Mouse (Mus musculus) MEL (cell line): ENCODE results near the gene Dhdh. TPM values are rescaled to one million over a fixed set of nuclear protein-coding genes. Genes with fewer than 3 reads are reported as not detected.

Experiments
- DNase-seq: peaks from one replicate; pipeline ENCODE4 v3.0.0; 2011; ENCODE audit warnings: low read depth, low spot score
- H3K27ac ChIP-seq: 2 replicates; pipeline ENCODE4 v1.5.1; 2012; ENCODE audit warnings: low read depth, mild to moderate bottlenecking, control low read depth, low read length, moderate library complexity; ENCODE audit not compliant: control insufficient read depth
- H3K27me3 ChIP-seq, 2 experiments: fragments of 150-350 bp in 1 of 2; sonication (generic) in 1 of 2; 2 replicates each; pipeline ENCODE4 v1.6.1; 2012; ENCODE audit warnings: low read length in 2 of 2, mild to moderate bottlenecking in 2 of 2, improper control_type of control experiment in 1 of 2, moderate library complexity in 1 of 2; ENCODE audit not compliant: insufficient read depth in 2 of 2, control insufficient read depth in 1 of 2
- H3K36me3 ChIP-seq, 2 experiments: 2 replicates each; pipeline ENCODE4 v1.6.1; 2012 to 2014; ENCODE audit warnings: low read length in 2 of 2, improper control_type of control experiment in 1 of 2, inconsistent platforms in 1 of 2, mild to moderate bottlenecking in 1 of 2; ENCODE audit not compliant: insufficient read depth in 2 of 2, control insufficient read depth in 1 of 2
- H3K4me1 ChIP-seq, 2 experiments: fragments of 150-350 bp in 1 of 2; sonication (generic) in 1 of 2; 2 replicates each; pipeline ENCODE4 v1.6.1; 2012; ENCODE audit warnings: low read length in 2 of 2, improper control_type of control experiment in 1 of 2, mild to moderate bottlenecking in 1 of 2; ENCODE audit not compliant: insufficient read depth in 2 of 2, control insufficient read depth in 1 of 2
- H3K4me3 ChIP-seq, 2 experiments: fragments of 150-350 bp in 1 of 2; sonication (generic) in 1 of 2; 2 replicates each; pipeline ENCODE4 v1.5.1; 2012; ENCODE audit warnings: low read depth in 2 of 2, low read length in 2 of 2, mild to moderate bottlenecking in 2 of 2, moderate library complexity in 2 of 2, control low read depth in 1 of 2, improper control_type of control experiment in 1 of 2; ENCODE audit not compliant: control insufficient read depth in 1 of 2, insufficient read depth in 1 of 2
- H3K79me2 ChIP-seq: 2 replicates; pipeline ENCODE4 v1.6.1; 2012; ENCODE audit warnings: mild to moderate bottlenecking, low read length, moderate library complexity; ENCODE audit not compliant: control insufficient read depth, poor library complexity, insufficient read depth
- H3K9ac ChIP-seq: 2 replicates; pipeline ENCODE4 v1.6.1; 2012; ENCODE audit warnings: low read depth, mild to moderate bottlenecking, control low read depth, low read length, moderate library complexity; ENCODE audit not compliant: control insufficient read depth, poor library complexity, severe bottlenecking
- H3K9me3 ChIP-seq: fragments of 150-350 bp; sonication (generic); replicated peaks from 2 replicates; pipeline ENCODE4 v1.6.1; 2012; ENCODE audit warnings: mild to moderate bottlenecking, low read length, improper control_type of control experiment, moderate library complexity; ENCODE audit not compliant: insufficient read depth
- BHLHE40 ChIP-seq: IDR thresholded peaks from 2 replicates; pipeline ENCODE4 v1.6.1; 2012; ENCODE audit warnings: low read depth, mild to moderate bottlenecking, inconsistent platforms, low read length, improper control_type of control experiment, borderline replicate concordance
- CHD1 ChIP-seq: IDR thresholded peaks from 2 replicates; pipeline ENCODE4 v1.6.1; 2012; ENCODE audit warnings: low read depth, mild to moderate bottlenecking, inconsistent platforms, low read length, improper control_type of control experiment
- CHD2 ChIP-seq: IDR thresholded peaks from 2 replicates; pipeline ENCODE4 v1.6.1; 2011; ENCODE audit warnings: low read length, improper control_type of control experiment
- CTCF ChIP-seq, 3 experiments: IDR thresholded peaks in 2 of 3; conservative IDR thresholded peaks in 1 of 3; 2 replicates each; pipeline ENCODE4 v1.5.1; 2011 to 2012; ENCODE audit warnings: low read length in 3 of 3, low read depth in 2 of 3, mild to moderate bottlenecking in 2 of 3, improper control_type of control experiment in 1 of 3, inconsistent platforms in 1 of 3, mixed read lengths in 1 of 3, moderate library complexity in 1 of 3; ENCODE audit not compliant: control insufficient read depth in 1 of 3, insufficient read depth in 1 of 3, poor library complexity in 1 of 3, severe bottlenecking in 1 of 3
- E2F4 ChIP-seq: IDR thresholded peaks from 2 replicates; pipeline ENCODE4 v1.6.1; 2011; ENCODE audit warnings: low read depth, low read length, improper control_type of control experiment, borderline replicate concordance
- ELF1 ChIP-seq: IDR thresholded peaks from 2 replicates; pipeline ENCODE4 v1.6.1; 2014; ENCODE audit warnings: low read depth, mild to moderate bottlenecking, inconsistent platforms, low read length, improper control_type of control experiment, moderate library complexity
- EP300 ChIP-seq, 2 experiments: IDR thresholded peaks; 2 replicates each; pipeline ENCODE4 v1.6.1; 2011; ENCODE audit warnings: improper control_type of control experiment in 2 of 2, low read length in 2 of 2, low read depth in 1 of 2, mild to moderate bottlenecking in 1 of 2
- ETS1 ChIP-seq: IDR thresholded peaks from 2 replicates; pipeline ENCODE4 v1.6.1; 2012; ENCODE audit warnings: low read depth, mild to moderate bottlenecking, inconsistent platforms, low read length, improper control_type of control experiment, moderate library complexity
- GABPA ChIP-seq: IDR thresholded peaks from 2 replicates; pipeline ENCODE4 v1.6.1; 2012; ENCODE audit warnings: low read depth, mild to moderate bottlenecking, inconsistent platforms, low read length, improper control_type of control experiment, moderate library complexity
- GATA1 ChIP-seq: IDR thresholded peaks from 2 replicates; pipeline ENCODE4 v1.6.1; 2011; ENCODE audit warnings: low read depth, low read length, improper control_type of control experiment
- HCFC1 ChIP-seq: IDR thresholded peaks from 2 replicates; pipeline ENCODE4 v1.6.1; 2012; ENCODE audit warnings: low read depth, mild to moderate bottlenecking, inconsistent platforms, low read length, improper control_type of control experiment, moderate library complexity
- JUND ChIP-seq: IDR thresholded peaks from 2 replicates; pipeline ENCODE4 v1.6.1; 2011; ENCODE audit warnings: low read depth, mild to moderate bottlenecking, improper control_type of control experiment, low read length
- KAT2A ChIP-seq: conservative IDR thresholded peaks from 2 replicates; pipeline ENCODE4 v1.6.1; 2012; ENCODE audit warnings: low read depth, low read length, improper control_type of control experiment, inconsistent platforms
- MAFK ChIP-seq: IDR thresholded peaks from 2 replicates; pipeline ENCODE4 v1.6.1; 2011; ENCODE audit warnings: low read depth, mild to moderate bottlenecking, low read length, improper control_type of control experiment, borderline replicate concordance
- MAX ChIP-seq: IDR thresholded peaks from 2 replicates; pipeline ENCODE4 v1.6.1; 2011; ENCODE audit warnings: low read length, improper control_type of control experiment
- MAZ ChIP-seq: IDR thresholded peaks from 2 replicates; pipeline ENCODE4 v1.6.1; 2012; ENCODE audit warnings: low read depth, mild to moderate bottlenecking, inconsistent platforms, low read length, improper control_type of control experiment
- MEF2A ChIP-seq: IDR thresholded peaks from 2 replicates; pipeline ENCODE4 v1.6.1; 2014; ENCODE audit warnings: low read depth, mild to moderate bottlenecking, inconsistent platforms, low read length, improper control_type of control experiment; ENCODE audit not compliant: poor library complexity, insufficient replicate concordance, severe bottlenecking; ENCODE audit errors: extremely low read depth
- MYB ChIP-seq: IDR thresholded peaks from 2 replicates; pipeline ENCODE4 v1.6.1; 2011; ENCODE audit warnings: mild to moderate bottlenecking, low read depth, low read length, improper control_type of control experiment
- MYC ChIP-seq: IDR thresholded peaks from 2 replicates; pipeline ENCODE4 v1.6.1; 2011; ENCODE audit warnings: low read depth, mild to moderate bottlenecking, low read length, improper control_type of control experiment, moderate library complexity
- NELFE ChIP-seq: IDR thresholded peaks from 2 replicates; pipeline ENCODE4 v1.6.1; 2011; ENCODE audit warnings: low read depth, low read length, improper control_type of control experiment
- NRF1 ChIP-seq: IDR thresholded peaks from 2 replicates; pipeline ENCODE4 v1.6.1; 2014; ENCODE audit warnings: low read depth, mild to moderate bottlenecking, inconsistent platforms, low read length, improper control_type of control experiment, moderate library complexity; ENCODE audit not compliant: poor library complexity, insufficient read depth, severe bottlenecking
- POLR2A ChIP-seq, 2 experiments: IDR thresholded peaks; 2 replicates each; pipeline ENCODE4 v1.6.1; 2011 to 2012; ENCODE audit warnings: low read length in 2 of 2, mild to moderate bottlenecking in 2 of 2, control low read depth in 1 of 2, improper control_type of control experiment in 1 of 2, low read depth in 1 of 2, moderate library complexity in 1 of 2; ENCODE audit not compliant: control insufficient read depth in 1 of 2, insufficient read depth in 1 of 2, poor library complexity in 1 of 2
- POLR2AphosphoS2 ChIP-seq: IDR thresholded peaks from 2 replicates; pipeline ENCODE4 v1.6.1; 2011; ENCODE audit warnings: low read length, improper control_type of control experiment
- POLR2AphosphoS5 ChIP-seq: IDR thresholded peaks from 2 replicates; pipeline ENCODE4 v1.6.1; 2012; ENCODE audit warnings: low read depth, borderline replicate concordance, mild to moderate bottlenecking, inconsistent platforms, low read length, moderate library complexity, mixed read lengths
- RAD21 ChIP-seq: IDR thresholded peaks from 2 replicates; pipeline ENCODE4 v1.6.1; 2011; ENCODE audit warnings: mild to moderate bottlenecking, low read depth, low read length, improper control_type of control experiment
- RCOR1 ChIP-seq: IDR thresholded peaks from 2 replicates; pipeline ENCODE4 v1.6.1; 2012; ENCODE audit warnings: low read depth, mild to moderate bottlenecking, inconsistent platforms, low read length, improper control_type of control experiment
- SIN3A ChIP-seq: IDR thresholded peaks from 2 replicates; pipeline ENCODE4 v1.6.1; 2012; ENCODE audit warnings: low read length, improper control_type of control experiment, inconsistent platforms
- SMC3 ChIP-seq: IDR thresholded peaks from 2 replicates; pipeline ENCODE4 v1.6.1; 2011; ENCODE audit warnings: low read depth, low read length, improper control_type of control experiment
- TAL1 ChIP-seq: IDR thresholded peaks from 2 replicates; pipeline ENCODE4 v1.6.1; 2012; ENCODE audit warnings: mild to moderate bottlenecking, inconsistent platforms, low read length, moderate library complexity, mixed read lengths
- TBP ChIP-seq: IDR thresholded peaks from 2 replicates; pipeline ENCODE4 v1.8.0; 2011; ENCODE audit warnings: low read depth, low read length, improper control_type of control experiment
- TCF12 ChIP-seq: IDR thresholded peaks from 2 replicates; pipeline ENCODE4 v1.6.1; 2014; ENCODE audit warnings: low read depth, mild to moderate bottlenecking, inconsistent platforms, low read length, improper control_type of control experiment, moderate library complexity
- UBTF ChIP-seq: IDR thresholded peaks from 2 replicates; pipeline ENCODE4 v1.6.1; 2012; ENCODE audit warnings: low read depth, mild to moderate bottlenecking, inconsistent platforms, low read length, improper control_type of control experiment, moderate library complexity, borderline replicate concordance; ENCODE audit not compliant: insufficient read depth
- USF1 ChIP-seq: IDR thresholded peaks from 2 replicates; pipeline ENCODE4 v1.6.1; 2014; ENCODE audit warnings: low read depth, mild to moderate bottlenecking, inconsistent platforms, low read length, improper control_type of control experiment, moderate library complexity
- USF2 ChIP-seq, 2 experiments: IDR thresholded peaks; 2 replicates each; pipeline ENCODE4 v1.6.1; 2011 to 2012; ENCODE audit warnings: improper control_type of control experiment in 2 of 2, low read length in 2 of 2, borderline replicate concordance in 1 of 2, inconsistent platforms in 1 of 2, low read depth in 1 of 2, mild to moderate bottlenecking in 1 of 2; ENCODE audit not compliant: insufficient read depth in 1 of 2
- ZKSCAN1 ChIP-seq: IDR thresholded peaks from 2 replicates; pipeline ENCODE4 v1.6.1; 2012; ENCODE audit warnings: low read depth, mild to moderate bottlenecking, inconsistent platforms, low read length, improper control_type of control experiment, moderate library complexity
- ZMIZ1 ChIP-seq: IDR thresholded peaks from 2 replicates; pipeline ENCODE4 v1.6.1; 2012; ENCODE audit warnings: low read depth, mild to moderate bottlenecking, inconsistent platforms, low read length, improper control_type of control experiment, moderate library complexity
- ZNF384 ChIP-seq: IDR thresholded peaks from 2 replicates; pipeline ENCODE4 v1.6.1; 2012; ENCODE audit warnings: low read depth, mild to moderate bottlenecking, inconsistent platforms, low read length, improper control_type of control experiment
- polyA plus RNA-seq, 2 experiments: library from polyadenylated mRNA; stranded (reverse) in 1 of 2; unstranded in 1 of 2; fragments of >175 nt in 1 of 2; fragments of >200 nt in 1 of 2; gene quantifications; 2 replicates each; pipeline versions ENCODE4 v1.2.1 to v1.2.4; 2012; ENCODE audit warnings: low replicate concordance in 2 of 2, low read depth in 1 of 2; ENCODE audit not compliant: insufficient read length in 2 of 2, insufficient read depth in 1 of 2, missing spikeins in 1 of 2
- total RNA-seq: library from RNA; depleted of rRNA; stranded (reverse); fragments of 300-350 nt; gene quantifications from 2 replicates; pipeline ENCODE4 v1.2.3, GENCODE M21; 2012

Gene Dhdh
- total and polyA plus RNA-seq, 3 experiments = 0.08 to 1.6 TPM; not detected in 1

DNA sequence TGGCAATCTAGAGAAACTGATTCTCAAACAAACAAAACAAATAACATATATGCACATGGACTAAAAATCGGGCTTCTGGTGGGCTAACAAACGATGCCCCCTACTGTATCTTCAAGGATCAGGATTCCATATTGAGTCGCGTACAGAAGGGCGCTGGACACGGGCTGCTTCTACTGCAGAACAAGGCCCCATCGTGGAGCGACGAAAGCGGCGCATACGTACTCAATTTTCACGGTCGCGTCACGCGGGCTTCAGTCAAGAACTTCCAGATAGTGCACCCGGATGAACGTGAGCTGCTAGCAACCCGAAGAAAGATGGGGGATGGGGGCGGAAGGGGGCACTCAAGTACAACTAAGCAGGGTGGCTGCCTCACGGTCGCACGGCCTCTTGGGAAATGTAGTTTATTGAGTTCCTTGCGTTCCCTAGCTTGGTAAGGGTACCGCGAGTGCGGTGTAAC lies 33.2 kb upstream of the Dhdh start:
- H3K4me3 ChIP-seq = peak overlapping the region; percentile 73 to 79
- H3K9ac ChIP-seq = peak overlapping the region; percentile 86
- no peaks in the 10 kb centered on the region for H3K27me3 ChIP-seq
- H3K4me1 ChIP-seq = peaks cover 4 to 12% of the 10 kb centered on the region in 2 experiments; a peak in 3 of 4 replicates
- DNase-seq = peak; percentile 96
- H3K79me2 ChIP-seq = peaks cover 27% of the 10 kb centered on the region
- peaks cover 0 to 26% of the 10 kb centered on the region in 2 experiments; a peak in 2 of 4 replicates for H3K36me3 ChIP-seq
- H3K9me3 ChIP-seq = no peaks in the 10 kb centered on the region
- peak overlapping the region; percentile 88 for H3K27ac ChIP-seq
- TF ChIP-seq NELFE (peak; percentile 51; the same call in 1 of the 2 replicates), MYB (no peak), POLR2AphosphoS5 (no peak), USF1 (no peak), TBP (peak; percentile 63; the same call in 1 of the 2 replicates), ZMIZ1 (no peak), CHD1 (no peak), ELF1 (peak; percentile 78), ETS1 (peak; percentile 67; the same call in 1 of the 2 replicates), SMC3 (0 out of 2 replicates have a peak, but pooled peaks have one; percentile 8), ZKSCAN1 (no peak), GATA1 (no peak), TAL1 (no peak), RCOR1 (no peak), KAT2A (peak; percentile 89), MAFK (no peak), UBTF (no peak), TCF12 (peak; percentile 25; the same call in 1 of the 2 replicates), USF2 (IDR thresholded peaks at IDR 0.05; ENCODE audit: borderline replicate concordance in 1 of 2, insufficient read depth in 1 of 2, low read depth in 1 of 2, low read length in 2 of 2) (no peak), RAD21 (no peak), GABPA (no peak), MAZ (peak; percentile 81; the same call in 1 of the 2 replicates), POLR2A (IDR thresholded peaks at IDR 0.05; ENCODE audit: control insufficient read depth in 1 of 2, insufficient read depth in 1 of 2, low read depth in 1 of 2, low read length in 2 of 2, poor library complexity in 1 of 2) (peak in 1 of 2 experiments; percentile 72; a peak in 2 of 4 replicates), POLR2AphosphoS2 (no peak), HCFC1 (peak; percentile 98), E2F4 (no peak), BHLHE40 (peak; percentile 90), ZNF384 (no peak), MAX (no peak), MYC (no peak; the same call in 1 of the 2 replicates), JUND (no peak), CHD2 (peak; percentile 81), SIN3A (peak; percentile 83), EP300 (IDR thresholded peaks at IDR 0.05; ENCODE audit: low read depth in 1 of 2, low read length in 2 of 2) (peak in 1 of 2 experiments; percentile 22; a peak in 1 of 4 replicates), MEF2A (no peak), CTCF (IDR thresholded peaks at IDR 0.05 in 2 of 3, conservative IDR thresholded peaks at IDR 0.05 in 1 of 3; ENCODE audit: control insufficient read depth in 1 of 3, insufficient read depth in 1 of 3, low read depth in 2 of 3, low read length in 3 of 3, poor library complexity in 1 of 3, severe bottlenecking in 1 of 3) (peak in 1 of 3 experiments; percentile 13; a peak in 3 of 6 replicates), NRF1 (peak; percentile 36; the same call in 1 of the 2 replicates)
